Mouse (Mus musculus): ENCODE measurements at regions not wholly inside any gene's neighbourhood (a gene's known extent, or its start where the extent isn't known, plus 50 kb on each side); places are given as distances from the start of the nearest gene placed in this dataset.

- no peak for TF ChIP-seq CTCF (IDR thresholded peaks at IDR 0.05; ENCODE audit: borderline replicate concordance, insufficient read depth, low read depth, low read length)
- TF ChIP-seq POLR2A (IDR thresholded peaks at IDR 0.05; ENCODE audit: borderline replicate concordance, insufficient read depth, low read length) = no peak
Measured at GRCm38 (mm10) chr3:140111414-140112172, 906.1 kb downstream of the Stpg2 start.

All from cerebellum, adult 2 months (tissue).